Mouse (Mus musculus): ENCODE data around the gene Cebpa. TPM values are rescaled to one million over a fixed set of nuclear protein-coding genes. Genes with fewer than 3 reads are reported as not detected.

Gene Cebpa
- polyA plus RNA-seq, 1 experiment from 2014 or later = 0.73 TPM

DNA sequence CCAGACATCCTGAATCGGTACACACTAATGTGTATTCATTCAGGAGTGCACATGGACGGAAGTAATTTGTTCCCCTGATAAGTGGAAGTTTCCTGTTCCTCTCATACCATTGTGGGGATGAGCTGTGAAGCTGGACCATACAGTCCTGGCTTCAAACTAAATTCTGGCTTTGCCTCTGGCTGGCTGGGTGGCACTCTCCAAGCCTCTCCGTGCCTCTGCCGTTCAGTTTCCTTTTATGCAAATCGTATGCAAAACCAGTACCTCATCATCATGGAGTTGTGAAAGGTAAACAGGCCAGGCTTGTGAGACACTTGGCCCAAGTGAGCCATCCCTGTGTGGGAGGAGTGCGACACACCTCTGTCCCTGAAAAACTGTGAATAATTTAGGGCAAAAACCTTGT, 8.6 kb downstream of the Cebpa start:
- ATAC-seq (ENCODE audit: insufficient number of reproducible peaks, insufficient read depth, low FRiP score, low read depth) = no peak
- H3K9me3 ChIP-seq (ENCODE audit: control insufficient read depth, low read length) = 0 out of 2 replicates have a peak, but pooled peaks cover 2% of the 10 kb centered on the region
- no peaks in the 10 kb centered on the region for H3K36me3 ChIP-seq (ENCODE audit: control insufficient read depth, insufficient read depth, low read length)
- peaks cover 40% of the 10 kb centered on the region for H3K27me3 ChIP-seq (ENCODE audit: control insufficient read depth, insufficient read depth, low read length)
- H3K4me3 ChIP-seq (ENCODE audit: control insufficient read depth in 1 of 2, insufficient read depth in 1 of 2, low read depth in 1 of 2, low read length in 2 of 2) = no peak overlapping the region
- no peak overlapping the region for H3K9ac ChIP-seq (ENCODE audit: low read length)
- no peaks in the 10 kb centered on the region for H3K4me1 ChIP-seq (ENCODE audit: control insufficient read depth in 2 of 2, insufficient read depth in 2 of 2, low read length in 2 of 2)
- 37% methylated on average over 6 of the region's 6 CpGs for WGBS
- H3K4me2 ChIP-seq (ENCODE audit: low read length) = no peak overlapping the region
- no peak overlapping the region for H3K27ac ChIP-seq (replicated peaks in 1 of 2; ENCODE audit: control insufficient read depth in 1 of 2, insufficient read depth in 1 of 2, low read depth in 2 of 2, low read length in 2 of 2)

DNA sequence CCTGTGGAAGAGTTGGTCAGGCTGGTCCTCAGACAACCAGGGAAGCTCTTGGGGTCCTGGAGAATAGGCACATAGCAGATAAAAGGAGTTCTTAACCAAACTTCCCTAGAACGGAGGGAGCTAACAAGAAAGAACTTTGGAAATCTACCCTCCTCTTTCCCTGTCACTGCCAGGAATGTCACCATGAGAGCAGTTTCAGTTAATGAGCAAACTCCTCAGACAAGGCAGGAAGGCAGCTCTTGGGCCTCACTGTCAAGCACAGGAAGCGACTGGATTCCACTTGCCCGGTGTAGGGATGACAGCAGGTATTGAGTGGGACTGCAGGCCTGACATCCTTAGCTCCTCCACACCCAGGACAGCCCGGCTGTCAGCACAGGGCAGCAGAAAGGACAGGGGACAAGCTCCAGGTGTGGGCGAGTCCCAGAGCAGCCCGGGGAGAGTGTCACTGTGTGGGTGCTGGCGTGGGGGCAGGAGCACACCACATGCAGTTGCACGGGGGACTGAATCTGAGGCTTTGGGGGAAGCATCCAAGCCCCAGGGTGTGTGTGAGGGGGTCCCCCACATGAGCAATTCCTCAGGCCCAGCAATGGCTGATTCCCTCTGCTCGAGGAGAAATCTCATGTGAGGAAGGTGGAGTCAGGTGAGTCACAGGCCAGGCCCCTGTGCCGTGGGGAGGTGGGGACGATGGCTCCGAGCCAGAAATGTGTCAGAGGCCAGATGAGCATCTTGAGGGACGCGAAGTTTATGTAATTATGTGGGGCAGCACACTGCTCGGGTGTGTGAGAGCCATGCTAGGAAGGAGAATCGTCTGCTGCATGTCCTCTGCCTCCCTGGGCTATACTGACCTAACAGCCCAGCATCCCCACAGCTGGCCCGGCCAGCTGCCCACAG, 9.8 kb downstream of the Cebpa start:
- ATAC-seq (ENCODE audit: insufficient number of reproducible peaks, insufficient read depth, low FRiP score, low read depth) = no peak
- H3K27ac ChIP-seq (replicated peaks in 1 of 2; ENCODE audit: control insufficient read depth in 1 of 2, insufficient read depth in 1 of 2, low read depth in 2 of 2, low read length in 2 of 2) = no peak overlapping the region
- H3K9me3 ChIP-seq (ENCODE audit: control insufficient read depth, low read length) = 0 out of 2 replicates have a peak, but pooled peaks cover 2% of the 10 kb centered on the region
- H3K36me3 ChIP-seq (ENCODE audit: control insufficient read depth, insufficient read depth, low read length) = no peaks in the 10 kb centered on the region
- peaks cover 28% of the 10 kb centered on the region for H3K27me3 ChIP-seq (ENCODE audit: control insufficient read depth, insufficient read depth, low read length)
- H3K9ac ChIP-seq (ENCODE audit: low read length) = no peak overlapping the region
- WGBS = 49% methylated on average over 17 of the region's 17 CpGs
- no peaks in the 10 kb centered on the region for H3K4me1 ChIP-seq (ENCODE audit: control insufficient read depth in 2 of 2, insufficient read depth in 2 of 2, low read length in 2 of 2)
- no peak overlapping the region for H3K4me2 ChIP-seq (ENCODE audit: low read length)
- H3K4me3 ChIP-seq (ENCODE audit: control insufficient read depth in 1 of 2, insufficient read depth in 1 of 2, low read depth in 1 of 2, low read length in 2 of 2) = no peak overlapping the region

DNA sequence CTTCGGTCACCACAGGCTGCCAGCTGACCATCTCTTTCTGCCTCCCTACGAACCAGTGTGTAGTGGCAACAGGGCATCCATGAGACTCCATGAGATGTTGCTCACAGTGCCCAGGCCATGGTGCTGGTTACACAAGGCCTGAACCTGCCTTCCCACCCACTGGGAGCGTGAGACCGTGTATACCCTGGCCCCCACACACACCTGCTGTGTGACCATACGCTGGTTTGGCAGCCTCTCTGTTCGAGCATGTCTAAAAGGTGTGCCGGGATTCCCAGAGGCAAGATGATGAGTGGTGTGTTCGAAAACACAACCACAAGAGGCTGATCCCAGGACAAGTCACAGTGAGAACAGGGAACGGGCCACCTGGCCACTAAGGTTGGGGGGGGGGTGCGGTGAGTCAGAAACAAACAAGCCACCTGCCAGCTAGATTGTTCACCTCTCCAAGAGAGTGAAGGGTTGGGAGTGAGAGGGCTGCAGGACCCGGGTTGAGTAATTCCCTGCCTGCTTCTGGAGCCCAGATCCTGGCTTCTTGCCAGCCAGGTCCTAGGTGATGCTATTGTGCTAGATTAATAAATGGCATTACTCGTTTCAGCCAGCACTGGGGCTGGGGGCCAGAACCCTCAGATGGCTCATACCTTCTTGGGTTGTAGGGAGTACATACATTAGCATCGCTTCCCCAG, 11.1 kb downstream of the Cebpa start:
- Histone ChIP-seq H3K4me3 (ENCODE audit: control insufficient read depth in 1 of 2, insufficient read depth in 1 of 2, low read depth in 1 of 2, low read length in 2 of 2) (no peak overlapping the region), H3K27ac (replicated peaks in 1 of 2; ENCODE audit: control insufficient read depth in 1 of 2, insufficient read depth in 1 of 2, low read depth in 2 of 2, low read length in 2 of 2) (no peak overlapping the region), H3K9ac (ENCODE audit: low read length) (no peak overlapping the region), H3K36me3 (ENCODE audit: control insufficient read depth, insufficient read depth, low read length) (no peaks in the 10 kb centered on the region), H3K4me1 (ENCODE audit: control insufficient read depth in 2 of 2, insufficient read depth in 2 of 2, low read length in 2 of 2) (no peaks in the 10 kb centered on the region), H3K27me3 (ENCODE audit: control insufficient read depth, insufficient read depth, low read length) (peaks cover 22% of the 10 kb centered on the region; the same call in 1 of the 2 replicates), H3K9me3 (ENCODE audit: control insufficient read depth, low read length) (0 out of 2 replicates have a peak, but pooled peaks cover 2% of the 10 kb centered on the region), H3K4me2 (ENCODE audit: low read length) (no peak overlapping the region)
- WGBS = 77% methylated on average over 13 of the region's 13 CpGs
- ATAC-seq (ENCODE audit: insufficient number of reproducible peaks, insufficient read depth, low FRiP score, low read depth) = no peak

- Histone ChIP-seq H3K9ac (ENCODE audit: low read length) (no peak overlapping the region), H3K4me3 (ENCODE audit: control insufficient read depth in 1 of 2, insufficient read depth in 1 of 2, low read depth in 1 of 2, low read length in 2 of 2) (no peak overlapping the region), H3K27me3 (ENCODE audit: control insufficient read depth, insufficient read depth, low read length) (peaks cover 26% of the 10 kb centered on the region), H3K36me3 (ENCODE audit: control insufficient read depth, insufficient read depth, low read length) (no peaks in the 10 kb centered on the region), H3K4me1 (ENCODE audit: control insufficient read depth in 2 of 2, insufficient read depth in 2 of 2, low read length in 2 of 2) (no peaks in the 10 kb centered on the region), H3K9me3 (ENCODE audit: control insufficient read depth, low read length) (0 out of 2 replicates have a peak, but pooled peaks cover 2% of the 10 kb centered on the region), H3K4me2 (ENCODE audit: low read length) (no peak overlapping the region), H3K27ac (replicated peaks in 1 of 2; ENCODE audit: control insufficient read depth in 1 of 2, insufficient read depth in 1 of 2, low read depth in 2 of 2, low read length in 2 of 2) (no peak overlapping the region)
- 88% methylated on average over 5 of the region's 5 CpGs for WGBS
- ATAC-seq (ENCODE audit: insufficient number of reproducible peaks, insufficient read depth, low FRiP score, low read depth) = no peak
Measured at GRCm38 (mm10) chr7:35130888-35131287, 11.8 kb downstream of the Cebpa start.

- ATAC-seq (ENCODE audit: insufficient number of reproducible peaks, insufficient read depth, low FRiP score, low read depth) = no peak
- H3K9me3 ChIP-seq (ENCODE audit: control insufficient read depth, low read length) = 0 out of 2 replicates have a peak, but pooled peaks cover 2% of the 10 kb centered on the region
- H3K4me3 ChIP-seq (ENCODE audit: control insufficient read depth in 1 of 2, insufficient read depth in 1 of 2, low read depth in 1 of 2, low read length in 2 of 2) = no peak overlapping the region
- H3K9ac ChIP-seq (ENCODE audit: low read length) = no peak overlapping the region
- H3K27ac ChIP-seq (replicated peaks in 1 of 2; ENCODE audit: control insufficient read depth in 1 of 2, insufficient read depth in 1 of 2, low read depth in 2 of 2, low read length in 2 of 2) = no peak overlapping the region
- peaks cover 20% of the 10 kb centered on the region for H3K27me3 ChIP-seq (ENCODE audit: control insufficient read depth, insufficient read depth, low read length)
- H3K36me3 ChIP-seq (ENCODE audit: control insufficient read depth, insufficient read depth, low read length) = no peaks in the 10 kb centered on the region
- WGBS = 92% methylated on average over 9 of the region's 9 CpGs
- no peaks in the 10 kb centered on the region for H3K4me1 ChIP-seq (ENCODE audit: control insufficient read depth in 2 of 2, insufficient read depth in 2 of 2, low read length in 2 of 2)
- H3K4me2 ChIP-seq (ENCODE audit: low read length) = no peak overlapping the region
Measured at GRCm38 (mm10) chr7:35131601-35132000, 12.5 kb downstream of the Cebpa start.

DNA sequence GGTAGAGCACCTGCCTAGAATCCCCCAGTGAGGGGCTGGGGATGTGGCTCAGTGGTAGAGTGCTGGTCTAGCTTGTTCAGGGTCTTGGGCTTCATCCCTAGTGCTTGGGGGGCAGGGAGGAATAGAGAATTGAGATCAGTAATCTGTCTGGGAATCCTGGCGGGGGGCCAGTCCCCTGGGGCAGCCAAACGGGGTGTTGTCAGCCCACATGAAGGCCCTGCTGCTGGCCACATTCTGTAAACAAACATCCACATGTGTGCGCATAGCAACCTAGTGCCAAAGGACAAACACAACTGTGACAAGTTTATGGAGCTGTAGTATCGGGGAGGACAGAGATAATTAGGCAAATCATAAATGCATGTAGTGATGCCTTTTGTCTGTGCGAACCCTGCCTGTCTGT, 15.5 kb downstream of the Cebpa start:
- H3K4me2 ChIP-seq (ENCODE audit: low read length) = no peak overlapping the region
- ATAC-seq (ENCODE audit: insufficient number of reproducible peaks, insufficient read depth, low FRiP score, low read depth) = no peak
- no peak overlapping the region for H3K27ac ChIP-seq (replicated peaks in 1 of 2; ENCODE audit: control insufficient read depth in 1 of 2, insufficient read depth in 1 of 2, low read depth in 2 of 2, low read length in 2 of 2)
- H3K27me3 ChIP-seq (ENCODE audit: control insufficient read depth, insufficient read depth, low read length) = peaks cover 11% of the 10 kb centered on the region
- no peak overlapping the region for H3K4me3 ChIP-seq (ENCODE audit: control insufficient read depth in 1 of 2, insufficient read depth in 1 of 2, low read depth in 1 of 2, low read length in 2 of 2)
- H3K4me1 ChIP-seq (ENCODE audit: control insufficient read depth in 2 of 2, insufficient read depth in 2 of 2, low read length in 2 of 2) = no peaks in the 10 kb centered on the region
- H3K9ac ChIP-seq (ENCODE audit: low read length) = no peak overlapping the region
- H3K36me3 ChIP-seq (ENCODE audit: control insufficient read depth, insufficient read depth, low read length) = no peaks in the 10 kb centered on the region
- WGBS = 27% methylated on average over 5 of the region's 5 CpGs
- H3K9me3 ChIP-seq (ENCODE audit: control insufficient read depth, low read length) = 0 out of 2 replicates have a peak, but pooled peaks cover 2% of the 10 kb centered on the region

- Histone ChIP-seq H3K9me3 (ENCODE audit: control insufficient read depth, low read length) (no peaks in the 10 kb centered on the region), H3K4me1 (ENCODE audit: control insufficient read depth in 2 of 2, insufficient read depth in 2 of 2, low read length in 2 of 2) (peaks cover 7 to 8% of the 10 kb centered on the region in 2 experiments; a peak in 3 of 4 replicates), H3K27me3 (ENCODE audit: control insufficient read depth, insufficient read depth, low read length) (peaks cover 6% of the 10 kb centered on the region), H3K27ac (replicated peaks in 1 of 2; ENCODE audit: control insufficient read depth in 1 of 2, insufficient read depth in 1 of 2, low read depth in 2 of 2, low read length in 2 of 2) (no peak overlapping the region), H3K4me3 (ENCODE audit: control insufficient read depth in 1 of 2, insufficient read depth in 1 of 2, low read depth in 1 of 2, low read length in 2 of 2) (no peak overlapping the region), H3K4me2 (ENCODE audit: low read length) (no peak overlapping the region), H3K9ac (ENCODE audit: low read length) (no peak overlapping the region), H3K36me3 (ENCODE audit: control insufficient read depth, insufficient read depth, low read length) (no peaks in the 10 kb centered on the region)
- WGBS = 72% methylated on average over 1 of the region's 1 CpGs
- ATAC-seq (ENCODE audit: insufficient number of reproducible peaks, insufficient read depth, low FRiP score, low read depth) = no peak
Measured at GRCm38 (mm10) chr7:35137524-35137923, 18.4 kb downstream of the Cebpa start.
